Mouse (Mus musculus) liver, embryonic 14.5 days (tissue): ENCODE measurements around the gene Gadd45a. TPM values are rescaled to one million over a fixed set of nuclear protein-coding genes. Genes with fewer than 3 reads are reported as not detected.

Source experiments
- ATAC-seq: fragments of 200-750 bp; cut with Nextera tagmentation; 2 replicates; pipeline ENCODE4 v1.8.0; 2017; ENCODE audit warnings: moderate number of reproducible peaks, mild to moderate bottlenecking, moderate library complexity; ENCODE audit not compliant: insufficient read depth
- DNase-seq, 3 experiments: peaks; one replicate each; pipeline ENCODE4 v3.0.0-alpha.2; 2012 to 2013; ENCODE audit warnings: low read depth in 3 of 3, low spot score in 3 of 3
- H3K27ac ChIP-seq: fragments of 300-500 bp; sonication (generic); 2 replicates; pipeline ENCODE4 v1.5.1; 2014; ENCODE audit warnings: moderate library complexity, mild to moderate bottlenecking, control low read depth, inconsistent platforms
- H3K27me3 ChIP-seq: fragments of 300-500 bp; sonication (generic); 2 replicates; pipeline ENCODE4 v1.6.1; 2014; ENCODE audit warnings: mild to moderate bottlenecking, low read length, moderate library complexity; ENCODE audit not compliant: control insufficient read depth, insufficient read depth
- H3K36me3 ChIP-seq: fragments of 300-500 bp; sonication (generic); replicated peaks from 2 replicates; pipeline ENCODE4 v1.6.1; 2014; ENCODE audit warnings: low read depth; ENCODE audit not compliant: control insufficient read depth, insufficient read depth
- H3K4me1 ChIP-seq, 2 experiments: fragments of 200-500 bp in 1 of 2; fragments of 300-500 bp in 1 of 2; sonication (generic) in 1 of 2; replicated peaks; 2 replicates each; pipeline ENCODE4 v1.6.1; 2012 to 2014; ENCODE audit warnings: antibody characterized with exemption in 1 of 2, inconsistent platforms in 1 of 2, low read length in 1 of 2; ENCODE audit not compliant: control insufficient read depth in 2 of 2, insufficient read depth in 2 of 2
- H3K4me2 ChIP-seq: fragments of 300-500 bp; sonication (generic); 2 replicates; pipeline ENCODE4 v1.6.1; 2014; ENCODE audit warnings: low read depth, mild to moderate bottlenecking, control low read depth, moderate library complexity
- H3K4me3 ChIP-seq, 2 experiments: fragments of 200-500 bp in 1 of 2; fragments of 300-500 bp in 1 of 2; sonication (generic) in 1 of 2; 2 replicates each; pipeline ENCODE4 v1.5.1; 2012 to 2014; ENCODE audit warnings: low read depth in 2 of 2, low read length in 2 of 2, mild to moderate bottlenecking in 2 of 2, control low read depth in 1 of 2, inconsistent platforms in 1 of 2, moderate library complexity in 1 of 2; ENCODE audit not compliant: insufficient read depth in 1 of 2
- H3K9ac ChIP-seq: fragments of 300-500 bp; sonication (generic); replicated peaks from 2 replicates; pipeline ENCODE4 v1.6.1; 2014; ENCODE audit warnings: mild to moderate bottlenecking, control low read depth, moderate library complexity
- H3K9me3 ChIP-seq: fragments of 300-500 bp; sonication (generic); 2 replicates; pipeline ENCODE4 v1.6.1; 2016; ENCODE audit warnings: low read length, mixed read lengths; ENCODE audit not compliant: control insufficient read depth
- CTCF ChIP-seq: IDR thresholded peaks from 2 replicates; pipeline ENCODE4 v1.5.1; 2016; ENCODE audit warnings: antibody characterized with exemption, low read depth, control low read depth
- EP300 ChIP-seq: IDR thresholded peaks from 2 replicates; pipeline ENCODE4 v1.6.1; 2016; ENCODE audit warnings: antibody characterized with exemption, low read depth
- WGBS: fragments of 180-500 bp; shearing (Covaris S2); extraction: QIAGEN DNeasy Blood & Tissue Kit; methylation state at CpG from one replicate; pipeline ENCODE4 v1.1.7; 2014; ENCODE audit not compliant: insufficient replicate concordance; 5-methylcytosine and 5-hydroxymethylcytosine counted together
- polyA plus RNA-seq, 2 experiments: library from polyadenylated mRNA; depleted of rRNA in 1 of 2; stranded (reverse) in 1 of 2; unstranded in 1 of 2; fragments of >200 nt; fragmentation: Nextera tagmentation in 1 of 2; extraction: Ambion mirVana in 1 of 2; gene quantifications; 2 replicates each; pipeline versions ENCODE4 v1.2.1 to v1.2.3; 2012 to 2014

Gadd45a gene
- polyA plus RNA-seq, 2 experiments: 49.8 to 90.4 TPM

DNA sequence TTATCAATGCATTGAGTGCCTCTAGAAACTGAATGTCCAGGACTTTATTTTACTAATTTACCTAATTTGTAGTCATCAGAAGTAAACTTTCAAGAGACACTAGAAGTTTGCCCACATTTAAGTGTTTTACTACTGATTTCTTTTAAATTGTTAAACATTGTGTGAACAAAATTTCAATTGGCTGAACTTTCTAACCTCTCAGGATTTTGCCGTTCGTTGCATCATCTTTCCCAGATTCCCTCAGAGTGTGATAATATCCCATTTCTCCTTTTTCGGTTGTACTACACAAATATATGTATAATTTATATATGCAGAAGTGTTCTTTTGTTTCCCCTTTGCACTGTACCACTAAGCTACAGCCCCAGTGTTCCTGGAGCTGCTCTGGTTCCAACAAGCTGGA, 7.3 kb downstream of the Gadd45a start:
- ATAC-seq (no peak), DNase-seq (no peak)
- H3K36me3 ChIP-seq: peaks cover 12% of the 10 kb centered on the region
- no peak overlapping the region for H3K4me3 ChIP-seq
- H3K9ac ChIP-seq: no peak overlapping the region
- H3K9me3 ChIP-seq: no peaks in the 10 kb centered on the region
- no peaks in the 10 kb centered on the region for H3K27me3 ChIP-seq
- H3K27ac ChIP-seq: no peak overlapping the region
- H3K4me1 ChIP-seq: peaks cover 10 to 28% of the 10 kb centered on the region in 2 experiments
- no peak overlapping the region for H3K4me2 ChIP-seq
- no peak for TF ChIP-seq EP300
- TF ChIP-seq CTCF: no peak
- 45% methylated on average over 3 of the region's 3 CpGs for WGBS

DNA sequence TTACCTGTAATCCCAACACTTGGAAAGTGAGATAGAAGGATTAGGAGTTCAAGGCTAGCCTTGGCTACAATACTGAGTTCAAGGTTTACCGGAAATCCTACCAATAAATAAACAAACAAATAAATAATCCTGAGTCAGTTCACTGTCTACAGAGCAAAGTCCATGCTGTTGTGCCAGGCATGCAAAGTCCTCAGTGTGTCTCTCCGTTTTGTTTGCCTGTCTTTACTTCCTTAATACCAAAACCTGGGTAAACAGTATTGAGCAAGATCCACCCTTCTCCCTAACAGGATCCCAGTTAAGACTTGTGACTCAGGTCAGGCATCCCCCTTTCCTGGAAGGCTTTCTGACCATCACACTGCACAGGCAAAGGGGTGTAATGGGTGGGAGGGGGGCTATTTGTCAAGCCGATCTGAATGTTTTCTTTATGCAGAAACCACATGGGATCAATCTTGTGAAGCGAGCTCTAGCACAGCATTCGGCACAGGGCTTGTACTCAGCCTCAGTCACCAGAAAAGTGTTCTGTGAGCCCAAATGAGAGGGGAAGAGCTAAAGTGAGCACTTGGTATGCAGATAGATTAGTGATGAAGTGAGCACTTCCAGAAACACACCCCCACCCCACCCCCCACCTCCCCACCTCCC, 7.8 kb downstream of the Gadd45a start:
- WGBS: 50% methylated on average over 5 of the region's 5 CpGs
- H3K4me1 ChIP-seq: peaks cover 10 to 24% of the 10 kb centered on the region in 2 experiments
- H3K36me3 ChIP-seq: peaks cover 7% of the 10 kb centered on the region
- no peak overlapping the region for H3K4me3 ChIP-seq
- no peak overlapping the region for H3K4me2 ChIP-seq
- TF ChIP-seq EP300: no peak
- TF ChIP-seq CTCF: no peak
- H3K9ac ChIP-seq: no peak overlapping the region
- H3K27me3 ChIP-seq: no peaks in the 10 kb centered on the region
- H3K27ac ChIP-seq: no peak overlapping the region
- ATAC-seq (no peak), DNase-seq (no peak)
- H3K9me3 ChIP-seq: no peaks in the 10 kb centered on the region

DNA sequence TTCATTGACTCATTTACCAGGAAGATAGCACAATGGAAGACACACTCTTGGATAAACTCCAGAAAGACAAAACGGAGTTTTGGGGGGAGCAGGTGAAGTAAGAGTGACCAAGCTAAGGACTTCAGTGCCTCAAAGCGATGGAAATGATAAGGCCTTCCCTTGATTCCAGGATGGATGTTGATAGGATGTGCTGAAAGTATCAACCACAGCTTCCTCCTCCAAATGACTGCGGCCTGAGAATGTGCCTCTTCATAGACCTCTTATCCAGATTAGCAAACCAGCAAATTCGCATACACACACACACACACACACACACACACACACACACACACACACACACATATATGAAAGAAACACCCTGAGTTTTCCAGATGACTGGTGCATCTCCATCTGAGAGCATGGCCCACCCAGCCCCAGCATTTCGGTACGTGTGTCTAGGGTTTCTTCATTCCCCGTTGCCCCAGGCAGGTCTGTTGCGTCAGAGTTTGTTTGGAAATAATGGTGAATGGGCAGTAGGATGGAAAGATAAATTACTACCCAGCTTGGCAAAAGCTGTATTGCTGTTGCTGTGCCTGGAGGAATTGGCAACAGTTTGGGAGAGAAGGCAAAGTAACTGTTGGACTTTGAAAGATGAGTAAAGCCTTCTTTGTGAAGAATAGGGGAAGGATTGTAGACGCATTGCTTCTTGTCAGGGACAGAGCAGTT, 9.7 kb downstream of the Gadd45a start:
- Histone ChIP-seq H3K9me3 (no peaks in the 10 kb centered on the region), H3K4me2 (no peak overlapping the region), H3K27ac (no peak overlapping the region), H3K4me3 (no peak overlapping the region), H3K27me3 (no peaks in the 10 kb centered on the region), H3K9ac (no peak overlapping the region), H3K4me1 (peaks cover 0 to 16% of the 10 kb centered on the region in 2 experiments; a peak in 2 of 4 replicates), H3K36me3 (no peaks in the 10 kb centered on the region)
- no peak for TF ChIP-seq EP300
- TF ChIP-seq CTCF: no peak
- no peak for DNase-seq
- no peak for ATAC-seq
- WGBS: 54% methylated on average over 9 of the region's 9 CpGs

DNA sequence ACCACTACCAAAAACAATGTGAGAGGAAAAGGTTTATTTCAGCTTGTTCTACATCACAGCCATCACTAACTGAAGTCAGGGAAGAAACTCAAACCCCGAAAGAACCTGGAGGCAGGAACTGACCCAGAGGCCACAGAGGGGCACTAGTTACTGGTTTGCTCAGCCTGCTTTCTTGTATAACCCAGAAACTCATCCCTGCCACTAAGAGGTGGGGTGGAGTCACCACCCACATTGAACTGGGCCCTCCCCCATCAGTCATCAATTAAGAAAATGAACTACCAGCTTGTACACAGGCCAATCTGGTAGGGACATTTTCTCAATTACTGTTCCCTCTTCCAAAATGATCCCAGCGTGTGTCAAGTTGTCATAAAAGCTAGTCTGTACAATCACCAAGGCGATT, 10.6 kb downstream of the Gadd45a start:
- H3K27me3 ChIP-seq: no peaks in the 10 kb centered on the region
- H3K9ac ChIP-seq: no peak overlapping the region
- no peak overlapping the region for H3K4me2 ChIP-seq
- ATAC-seq (no peak), DNase-seq (no peak)
- TF ChIP-seq CTCF (no peak), EP300 (no peak)
- H3K4me1 ChIP-seq: peaks cover 0 to 16% of the 10 kb centered on the region in 2 experiments; a peak in 2 of 4 replicates
- no peak overlapping the region; the same call in 1 of the 2 replicates for H3K27ac ChIP-seq
- no peaks in the 10 kb centered on the region for H3K9me3 ChIP-seq
- no peak overlapping the region for H3K4me3 ChIP-seq
- no peaks in the 10 kb centered on the region for H3K36me3 ChIP-seq
- 69% methylated on average over 3 of the region's 3 CpGs for WGBS

- Histone ChIP-seq H3K27me3 (no peaks in the 10 kb centered on the region), H3K36me3 (no peaks in the 10 kb centered on the region), H3K4me2 (no peak overlapping the region), H3K4me1 (peaks cover 0 to 11% of the 10 kb centered on the region in 2 experiments; a peak in 1 of 4 replicates), H3K9me3 (no peaks in the 10 kb centered on the region), H3K4me3 (no peak overlapping the region), H3K9ac (no peak overlapping the region), H3K27ac (no peak overlapping the region)
- 70% methylated on average over 4 of the region's 4 CpGs for WGBS
- DNase-seq (no peak), ATAC-seq (no peak)
- no peak for TF ChIP-seq EP300
These were observed 13.5 kb downstream of the Gadd45a start for GRCm38 (mm10) chr6:67023729-67024128.
